Mouse (Mus musculus) liver, postnatal 0 days (tissue): ENCODE results near the gene Btd.

Source experiments
- CTCF ChIP-seq: sonication (generic); IDR thresholded peaks from 2 replicates; pipeline ENCODE4 v1.5.1; 2016; ENCODE audit warnings: antibody characterized with exemption, low read depth
- EP300 ChIP-seq: IDR thresholded peaks from 2 replicates; pipeline ENCODE4 v1.6.1; 2016; ENCODE audit warnings: antibody characterized with exemption, low read depth, mild to moderate bottlenecking

DNA sequence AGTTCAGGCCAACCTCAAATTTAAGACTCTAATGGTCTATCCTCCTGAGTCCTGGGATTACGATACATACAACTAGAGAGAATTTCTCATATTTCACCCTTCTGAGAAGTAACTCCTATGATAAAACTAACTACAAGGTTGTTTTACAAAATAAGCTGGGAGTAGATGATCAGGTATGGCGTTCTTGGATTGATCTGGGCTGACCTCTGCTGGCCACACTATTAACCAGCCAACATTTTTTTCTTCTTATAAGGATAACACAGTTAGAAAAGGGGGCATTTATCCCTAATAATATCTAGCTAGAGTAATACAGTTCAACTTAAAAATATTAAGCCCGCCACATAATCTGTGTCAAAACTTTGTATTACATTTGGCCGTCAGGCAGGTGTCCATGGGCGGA is 35.9 kb upstream of the Btd start:
- TF ChIP-seq CTCF (peak; percentile 63), EP300 (no peak)
